Comparison of ENCODE assay signal across 8 mouse cellular contexts in genomic region chr12:35533748-35534113, GRCm38 (mm10). TPM values are rescaled to one million over a fixed set of nuclear protein-coding genes. Genes with fewer than 3 reads are reported as not detected.
DNase-seq lines count a peak whose midpoint lies in the region; ATAC-seq and TF ChIP-seq lines count a peak whose summit lies in the region.

No protein-coding gene starts in this region.

- peak overlapping the region; percentile 84 for H3K27ac ChIP-seq in heart, adult 2 months
- no peak overlapping the region for H3K27ac ChIP-seq in thymus, adult 2 months (ENCODE audit: control insufficient read depth, insufficient read depth, low read length)
- no peak overlapping the region for H3K27ac ChIP-seq in liver, embryonic 14.5 days

- H3K9me3 ChIP-seq in liver, embryonic 14.5 days (ENCODE audit: control insufficient read depth, low read length), result no peaks in the 10 kb centered on the region

- peak overlapping the region; percentile 82 for H3K4me2 ChIP-seq in liver, embryonic 14.5 days (ENCODE audit: low read depth)

- TF ChIP-seq EP300 in heart, adult 2 months (IDR thresholded peaks at IDR 0.05; ENCODE audit: insufficient read depth, low read depth, low read length), result no peak
- TF ChIP-seq EP300 in liver, embryonic 14.5 days (IDR thresholded peaks at IDR 0.05; ENCODE audit: low read depth), result no peak

- H3K79me2 ChIP-seq in heart, adult 2 months (replicated peaks; ENCODE audit: control insufficient read depth, insufficient read depth, low read length), result no peaks in the 10 kb centered on the region

- peak overlapping the region; percentile 79 for H3K4me3 ChIP-seq in heart, adult 2 months
- peak overlapping the region; percentile 82 for H3K4me3 ChIP-seq in thymus, adult 2 months (ENCODE audit: control insufficient read depth, insufficient read depth, low read length)
- peak overlapping the region; percentile 65 to 78 for H3K4me3 ChIP-seq in liver, embryonic 14.5 days (ENCODE audit: insufficient read depth in 1 of 2, low read depth in 2 of 2, low read length in 2 of 2)

- DNase-seq in heart, adult 2 months, result no peak
- DNase-seq in heart, postnatal 25 days (ENCODE audit: low spot score), result no peak
- DNase-seq in thymus, adult 2 months, result no peak
- DNase-seq in thymus, postnatal 36 days, result no peak
- no peak for DNase-seq in liver, embryonic 14.5 days (ENCODE audit: low read depth in 3 of 3, low spot score in 3 of 3)
- no peak for DNase-seq in adrenal gland, adult 18-20 months (ENCODE audit: low spot score in 2 of 2)
- no peak for DNase-seq in frontal cortex, postnatal 36 days (ENCODE audit: low spot score in 2 of 2)
- DNase-seq in left cerebral cortex, postnatal 10 days (ENCODE audit: extremely low spot score in 1 of 2, low spot score in 2 of 2), result no peak

- ATAC-seq in liver, embryonic 14.5 days (ENCODE audit: insufficient read depth), result no peak

- peaks cover 1% of the 10 kb centered on the region; the same call in 1 of the 2 replicates for H3K4me1 ChIP-seq in heart, adult 2 months (ENCODE audit: control insufficient read depth, insufficient read depth, low read length)
- H3K4me1 ChIP-seq in thymus, adult 2 months (replicated peaks; ENCODE audit: control insufficient read depth, insufficient read depth, low read length), result no peaks in the 10 kb centered on the region; the same call in 1 of the 2 replicates
- H3K4me1 ChIP-seq in liver, embryonic 14.5 days (replicated peaks; ENCODE audit: control insufficient read depth in 2 of 2, insufficient read depth in 2 of 2, low read length in 1 of 2), result peaks cover 0 to 6% of the 10 kb centered on the region in 2 experiments; a peak in 1 of 4 replicates

- peaks cover 9% of the 10 kb centered on the region for H3K36me3 ChIP-seq in heart, adult 2 months (ENCODE audit: control insufficient read depth, insufficient read depth, low read length)
- H3K36me3 ChIP-seq in thymus, adult 2 months (ENCODE audit: control insufficient read depth, insufficient read depth, low read length), result no peaks in the 10 kb centered on the region
- H3K36me3 ChIP-seq in liver, embryonic 14.5 days (replicated peaks; ENCODE audit: control insufficient read depth, insufficient read depth, low read depth), result no peaks in the 10 kb centered on the region

- H3K9ac ChIP-seq in heart, adult 2 months (ENCODE audit: low read depth, low read length), result peak overlapping the region; percentile 93
- H3K9ac ChIP-seq in liver, embryonic 14.5 days (replicated peaks), result no peak overlapping the region; the same call in none of the 2 replicates

- TF ChIP-seq CTCF in heart, adult 2 months (IDR thresholded peaks at IDR 0.05), result no peak
- TF ChIP-seq CTCF in thymus, adult 2 months (IDR thresholded peaks at IDR 0.05; ENCODE audit: borderline replicate concordance, control insufficient read depth, extremely low read depth, insufficient read depth, low read length, poor library complexity), result no peak
- no peak for TF ChIP-seq CTCF in liver, embryonic 14.5 days (IDR thresholded peaks at IDR 0.05; ENCODE audit: low read depth)

- intact Hi-C loops in heart, adult 2 months (cut with DNase I), result loop anchor here (2.0 to 10.0 kb wide), 7 partner anchors 71 to 511 kb away; partner anchors contain the start of gene Tspan13
- intact Hi-C loops in heart, postnatal 25 days (cut with DNase I), result loop anchor here (5.0 to 10.0 kb wide), 6 partner anchors 71 to 501 kb away; no protein-coding TSS in a partner anchor
- intact Hi-C loops in left cerebral cortex, postnatal 10 days (cut with DNase I), result loop anchor here (1.0 to 10.0 kb wide), 3 partner anchors 221 to 298 kb away; no protein-coding TSS in a partner anchor

- no peaks in the 10 kb centered on the region for H3K27me3 ChIP-seq in heart, adult 2 months (ENCODE audit: control insufficient read depth, insufficient read depth, low read length)
- H3K27me3 ChIP-seq in thymus, adult 2 months (ENCODE audit: control insufficient read depth, insufficient read depth, low read length), result no peaks in the 10 kb centered on the region
- H3K27me3 ChIP-seq in liver, embryonic 14.5 days (ENCODE audit: control insufficient read depth, insufficient read depth, low read length), result no peaks in the 10 kb centered on the region

- TF ChIP-seq POLR2A in heart, adult 2 months (IDR thresholded peaks at IDR 0.05; ENCODE audit: insufficient read depth, low read depth, low read length), result no peak
- TF ChIP-seq POLR2A in thymus, adult 2 months (IDR thresholded peaks at IDR 0.05; ENCODE audit: control insufficient read depth, extremely low read depth, insufficient read depth, low read length, poor library complexity), result no peak

RNA-seq across cellular contexts. Expression of gene Ahr, which starts 1.1 kb away (rescaled TPM):
- 1 to 10 TPM; 2.8 to 5.6 TPM for total RNA-seq in heart, adult 2 months (2021)
- polyA plus RNA-seq in heart, adult 2 months (2012; rRNA removed), result 2.6 and 4.3 TPM in 2 replicates
- total RNA-seq in heart, postnatal 25 days (2021), result 1 to 10 TPM; 5.3 to 6.2 TPM
- polyA plus RNA-seq in thymus, adult 2 months (2012; rRNA removed), result 4.9 and 5.7 TPM in 2 replicates
- polyA plus RNA-seq in liver, embryonic 14.5 days (2012; rRNA removed), result 1.3 and 1.5 TPM in 2 replicates
- 2.3 and 2.4 TPM in 2 replicates for polyA plus RNA-seq in liver, embryonic 14.5 days (2014; fragmentation: Nextera tagmentation; extraction: Ambion mirVana)
- total RNA-seq in adrenal gland, adult 18-20 months (2021), result 1 to 10 TPM; 2.8 to 3.3 TPM
- 10 to 100 TPM; 10.3 to 14.0 TPM for total RNA-seq in left cerebral cortex, postnatal 10 days (2021)
